Mouse (Mus musculus) regulatory T cell (primary cell): ENCODE measurements around the gene Atp8a2.
"Not testable (repeated sequence)": the region's sequence is repeated elsewhere in the genome, so short reads cannot be mapped to it uniquely, and the experiment has no call there.

ENCODE experiments used
- in situ Hi-C: fragments of 300-600 bp; cut with MboI, MseI; formaldehyde crosslinking; loops from one replicate; pipeline ENCODE4 v1.15.1; 2025; ENCODE audit warnings: high pct_unique_total_duplicates

Gene Atp8a2

DNA sequence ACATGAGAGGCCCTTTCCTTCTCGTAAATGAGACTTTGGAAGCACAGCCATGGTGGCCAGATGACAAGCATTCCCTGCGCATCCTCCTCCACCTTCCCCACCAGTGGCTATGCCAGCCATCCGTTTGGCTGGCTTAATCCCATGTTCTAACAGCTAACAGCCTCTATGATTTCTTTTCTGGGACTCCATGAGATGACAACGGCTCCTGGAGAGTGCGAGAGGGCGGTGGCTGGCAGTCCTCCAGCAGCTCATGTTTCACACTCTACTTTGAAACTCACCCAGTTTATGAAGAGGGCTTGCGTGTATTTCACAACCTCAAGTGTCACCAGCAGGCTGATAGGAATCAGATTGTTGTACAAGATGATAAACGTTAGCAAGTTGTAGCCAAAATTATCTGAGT is 170.3 kb downstream of the Atp8a2 start:
- in situ Hi-C loops = loop anchor here (10.0 kb wide), 1 partner anchor 392 kb away; no protein-coding TSS in a partner anchor

DNA sequence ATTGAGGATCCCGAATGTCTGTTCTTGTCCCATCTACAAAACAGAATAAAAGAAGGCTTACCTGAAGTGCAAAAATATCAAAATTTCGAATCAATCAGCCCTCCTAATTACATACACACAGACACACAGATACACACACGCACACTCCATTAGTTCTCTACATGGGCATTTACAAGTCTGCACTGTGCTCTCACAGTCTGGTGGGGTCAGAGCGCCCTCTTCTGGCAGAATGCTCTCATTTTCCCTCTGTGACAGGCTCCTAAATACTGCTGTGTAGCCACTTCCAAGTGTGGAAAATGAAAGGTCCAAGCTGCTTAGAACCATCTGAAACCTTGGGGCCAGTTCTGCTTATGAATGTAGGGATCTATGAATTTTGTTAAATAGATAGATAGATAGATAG is 181.1 kb downstream of the Atp8a2 start:
- in situ Hi-C loops = loop anchor here (5.0 kb wide), 1 partner anchor 409 kb away; no protein-coding TSS in a partner anchor

DNA sequence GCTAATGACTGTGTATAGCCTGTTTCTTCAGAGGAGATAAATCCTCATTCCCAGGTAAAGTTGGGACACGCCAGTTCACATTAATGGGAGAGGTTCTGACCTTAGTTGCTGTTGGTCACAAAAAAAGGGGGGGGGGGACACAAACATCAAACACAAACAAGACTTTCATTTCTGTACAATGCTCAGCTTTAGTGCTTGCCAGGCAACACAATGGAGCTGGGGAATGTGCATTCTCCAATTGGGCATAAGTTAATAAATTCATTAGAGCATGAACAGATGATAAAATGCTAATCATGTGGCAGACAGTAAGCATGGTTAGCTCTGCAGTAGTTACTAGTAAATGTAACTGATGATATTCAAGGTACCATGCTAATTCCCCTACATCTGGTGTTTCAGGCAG is 195.2 kb downstream of the Atp8a2 start:
- in situ Hi-C loops = no loop called here

DNA sequence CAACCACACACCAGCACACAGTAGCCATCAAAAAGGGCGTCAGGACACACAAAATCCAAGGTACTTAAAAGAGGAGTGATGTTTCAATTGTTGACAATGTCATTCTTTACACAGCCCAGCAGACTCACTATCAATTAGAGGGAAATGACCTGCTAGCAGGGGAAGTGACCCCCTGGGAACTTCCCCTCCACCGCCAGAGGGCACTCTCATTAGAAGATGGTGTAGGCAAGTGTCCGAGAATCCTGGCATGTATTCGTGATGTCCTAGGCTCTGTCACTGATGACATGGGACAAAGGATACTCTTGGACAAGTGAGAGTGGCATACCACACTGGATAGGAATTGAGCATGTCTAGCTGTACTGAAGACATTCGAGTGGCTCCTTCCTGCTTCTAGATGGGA is 208.1 kb downstream of the Atp8a2 start:
- in situ Hi-C loops = no loop called here

DNA sequence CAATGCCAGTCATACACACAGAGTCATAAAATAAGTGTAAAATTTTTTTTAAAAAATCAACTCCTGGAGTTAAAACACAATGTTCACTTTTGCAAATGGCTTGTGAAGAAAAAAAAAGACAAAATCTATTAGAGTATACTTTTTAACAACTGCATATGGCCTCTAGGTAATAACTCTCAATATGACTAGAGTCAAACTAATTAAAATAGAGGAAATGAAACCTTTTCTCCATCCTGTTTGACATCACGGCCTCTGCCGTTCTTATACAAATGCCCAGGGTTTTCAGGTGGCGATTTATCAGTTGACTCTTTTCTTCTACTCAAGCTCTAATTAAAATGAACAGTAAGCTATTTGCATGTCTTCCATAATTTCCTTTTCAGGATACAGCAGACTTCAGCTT is 209.0 kb downstream of the Atp8a2 start:
- in situ Hi-C loops = no loop called here

DNA sequence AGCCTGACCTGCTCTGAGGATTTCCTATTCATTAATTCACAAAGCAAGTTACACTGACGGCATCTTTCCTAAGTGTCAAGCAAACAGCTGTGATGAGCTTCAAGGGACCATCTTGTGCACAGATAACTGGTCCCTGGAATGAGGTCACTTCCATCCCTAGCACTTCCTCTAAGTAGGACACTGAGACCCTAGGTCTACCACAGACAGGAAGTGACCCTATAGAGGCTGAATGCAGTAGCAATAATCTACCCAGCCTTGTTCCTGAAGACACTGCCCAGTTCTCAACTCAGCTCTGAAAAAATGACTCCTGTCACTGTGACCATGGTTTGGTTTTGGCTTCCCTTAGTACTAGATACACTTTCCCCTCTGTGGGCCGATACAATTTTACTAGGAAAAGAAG is 219.0 kb downstream of the Atp8a2 start:
- in situ Hi-C loops = no loop called here

GRCm38 (mm10) chr14:59971221-59971730 is 225.7 kb downstream of the Atp8a2 start:
- in situ Hi-C loops = no loop called here

DNA sequence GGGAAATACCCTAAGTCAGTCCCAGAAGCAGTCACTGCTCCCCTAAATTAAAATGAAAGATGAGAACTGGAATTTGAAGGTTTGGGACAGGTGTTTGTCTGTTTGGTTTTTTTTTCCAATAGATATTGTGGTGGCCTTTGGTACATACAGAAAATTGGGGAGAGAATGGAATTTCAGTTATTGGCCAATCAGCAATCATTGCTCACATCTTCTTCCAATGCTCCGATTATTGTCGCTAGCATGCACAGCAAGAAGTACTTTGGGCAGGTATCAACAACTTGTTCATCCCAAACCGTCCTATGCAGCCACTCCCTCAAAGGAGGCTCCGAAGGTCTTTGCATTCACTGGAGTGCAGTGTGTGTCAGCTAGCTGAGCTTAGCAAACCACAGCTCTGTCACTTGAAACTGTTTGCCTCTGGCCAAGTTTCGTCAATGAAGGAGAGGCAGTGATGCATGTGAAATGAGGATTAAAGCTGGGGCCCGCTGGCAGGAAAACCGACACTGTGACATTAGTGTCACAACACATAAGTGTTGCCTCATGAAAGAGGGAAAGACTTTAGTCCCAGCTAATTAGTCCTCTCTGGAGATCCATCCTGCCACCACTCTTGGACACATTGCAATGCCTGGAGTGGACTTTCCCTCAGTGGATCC is 227.4 kb downstream of the Atp8a2 start:
- in situ Hi-C loops = loop anchor here (10.0 kb wide), 1 partner anchor 1015 kb away; no protein-coding TSS in a partner anchor

DNA sequence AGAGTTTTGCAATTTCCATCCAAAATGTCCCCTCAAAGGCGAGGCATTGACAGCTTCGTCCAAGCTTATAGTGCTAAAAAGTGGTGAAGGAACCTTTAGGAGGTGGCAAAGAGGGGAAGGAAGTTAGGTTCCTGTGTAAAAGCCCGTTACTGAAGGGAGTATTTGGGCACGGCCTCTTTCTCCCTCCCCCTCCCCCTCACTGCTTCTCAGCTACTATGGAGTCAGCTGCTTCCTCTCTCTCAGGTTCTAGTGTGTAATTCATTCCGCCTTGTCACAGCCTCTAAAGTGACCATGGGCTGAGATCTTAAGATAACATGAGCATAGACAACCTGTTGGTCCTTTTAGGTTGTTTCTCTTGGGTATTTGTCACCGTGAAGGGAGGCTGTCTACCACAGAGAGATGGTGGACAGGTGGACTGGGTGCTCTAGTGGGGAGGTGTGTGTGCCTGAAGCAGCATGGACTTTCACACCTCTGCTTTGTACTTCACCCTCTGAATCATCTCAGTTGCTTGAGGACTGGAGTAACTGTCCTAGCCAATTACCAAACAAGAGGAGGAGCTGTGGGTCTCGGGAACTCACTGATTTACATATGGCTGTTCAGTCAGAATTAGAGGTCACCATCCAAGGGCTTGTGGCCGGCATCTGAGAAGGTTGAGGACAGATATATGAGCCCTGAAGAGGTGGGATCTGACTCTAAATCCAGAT is 229.0 kb downstream of the Atp8a2 start:
- in situ Hi-C loops = loop anchor here (10.0 kb wide), 1 partner anchor 1017 kb away; no protein-coding TSS in a partner anchor

DNA sequence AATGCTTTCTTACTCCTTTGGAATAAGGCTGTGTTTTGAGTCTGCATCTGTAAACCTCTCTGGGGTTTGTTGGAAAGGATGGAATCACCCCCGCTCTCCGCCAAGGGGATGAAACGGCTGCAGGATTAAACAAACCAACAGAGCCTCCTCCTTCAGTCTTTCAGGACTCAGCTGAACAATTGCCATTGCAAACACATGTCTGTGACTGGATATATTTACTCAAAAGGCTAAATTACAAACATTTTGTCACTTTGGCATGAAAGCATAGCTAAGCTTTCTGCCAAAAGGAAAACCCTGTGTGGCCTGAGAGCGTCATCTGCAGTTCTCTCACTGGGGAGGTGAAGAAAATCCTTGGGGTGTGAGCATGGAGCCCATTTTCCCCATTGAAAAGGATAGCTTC is 230.0 kb downstream of the Atp8a2 start:
- in situ Hi-C loops = loop anchor here (10.0 kb wide), 1 partner anchor 1018 kb away; no protein-coding TSS in a partner anchor

DNA sequence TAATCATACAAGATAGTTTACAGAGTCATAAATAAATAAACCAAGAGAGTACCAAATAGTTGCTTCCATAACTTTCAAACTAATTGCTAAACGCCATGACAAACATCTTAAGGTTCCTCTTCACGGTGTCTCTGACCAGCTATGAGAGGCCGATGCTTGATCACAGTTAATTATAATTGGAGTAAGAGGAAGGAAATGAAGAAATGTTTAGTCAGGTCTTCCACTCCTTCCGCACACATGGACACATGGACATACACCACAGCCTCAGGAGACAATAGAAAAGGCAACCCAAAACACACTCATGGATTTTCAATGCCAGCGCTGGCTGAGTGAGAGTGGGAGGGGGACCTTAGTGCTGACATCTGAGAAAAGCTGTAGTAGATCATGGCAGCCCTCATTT is 232.4 kb downstream of the Atp8a2 start:
- in situ Hi-C loops = loop anchor here (10.0 kb wide), 1 partner anchor 1020 kb away; no protein-coding TSS in a partner anchor

DNA sequence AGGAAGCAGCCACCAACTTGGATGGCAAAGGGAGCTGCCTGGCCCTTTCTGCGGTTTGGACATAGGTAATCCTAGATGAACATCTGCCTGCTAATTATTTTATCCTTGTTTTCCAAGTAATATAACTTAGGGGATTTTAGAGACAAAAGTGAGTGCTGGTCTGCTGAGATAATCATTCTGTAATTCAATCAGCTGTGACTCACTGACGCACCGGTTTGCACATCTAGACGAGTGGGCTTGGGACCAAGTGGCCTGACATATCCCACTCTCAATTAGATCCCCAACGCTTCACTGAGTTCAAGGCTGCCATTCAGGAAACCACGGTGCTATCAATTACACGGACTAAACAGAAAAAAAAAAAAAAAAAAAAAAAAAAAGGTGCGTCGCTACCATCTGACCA is 236.0 kb downstream of the Atp8a2 start:
- in situ Hi-C loops = loop anchor here (10.0 kb wide), 1 partner anchor 1024 kb away; no protein-coding TSS in a partner anchor

DNA sequence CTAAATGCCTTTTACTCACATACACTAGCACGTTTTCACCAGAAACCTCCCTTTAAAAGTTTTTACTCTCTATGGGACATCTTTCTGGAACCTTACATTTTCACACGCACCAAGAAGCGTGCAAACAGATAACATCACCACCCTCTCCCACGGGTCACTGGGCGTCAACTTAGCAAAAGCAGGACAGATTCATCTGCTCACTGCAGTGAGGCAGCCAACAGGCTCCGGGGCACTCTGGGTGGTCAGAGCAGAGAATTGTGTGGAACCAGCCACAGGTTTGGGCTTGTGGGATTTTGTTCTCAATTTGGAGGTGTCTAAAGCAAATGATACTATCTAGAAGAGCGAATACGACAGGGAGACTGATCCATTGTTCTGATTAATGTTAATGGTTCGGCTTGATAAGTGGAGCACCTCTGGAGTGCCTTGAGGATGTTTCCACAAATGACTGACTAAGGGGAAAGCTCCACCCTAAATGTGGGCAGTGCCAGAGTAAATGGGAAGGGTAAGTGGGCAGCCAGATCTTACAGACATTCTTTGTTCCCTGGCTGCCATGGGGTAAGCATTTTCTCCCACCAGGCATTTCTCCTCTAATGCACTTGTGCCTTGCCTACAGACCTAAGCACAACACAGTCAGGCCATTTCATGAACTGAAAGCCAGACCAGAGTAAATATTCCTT is 236.6 kb downstream of the Atp8a2 start:
- in situ Hi-C loops = loop anchor here (10.0 kb wide), 1 partner anchor 1024 kb away; no protein-coding TSS in a partner anchor

DNA sequence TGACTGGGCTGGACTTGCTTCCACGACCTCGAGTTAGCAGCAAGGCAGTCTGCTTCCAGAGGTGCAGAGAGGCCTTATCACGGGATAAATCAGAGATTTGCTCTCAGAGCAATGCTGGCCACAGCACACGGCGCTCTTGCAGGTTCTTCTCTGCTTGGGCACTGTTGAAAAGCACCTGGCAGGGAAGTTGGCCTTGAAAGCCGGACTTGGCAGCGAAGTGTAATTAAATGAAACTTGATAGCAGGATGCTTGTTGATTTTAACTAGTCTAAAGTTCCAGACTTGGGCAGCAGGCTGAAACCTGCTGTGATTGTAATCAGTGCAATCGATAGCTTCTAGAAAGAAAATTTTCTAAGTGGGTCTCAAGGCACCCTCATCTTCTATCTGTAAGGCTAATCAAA is 237.3 kb downstream of the Atp8a2 start:
- in situ Hi-C loops = loop anchor here (10.0 kb wide), 1 partner anchor 1025 kb away; no protein-coding TSS in a partner anchor

- in situ Hi-C loops = no loop called here
Observed at GRCm38 (mm10) chr14:59949983-59950382, 247.0 kb downstream of the Atp8a2 start.

DNA sequence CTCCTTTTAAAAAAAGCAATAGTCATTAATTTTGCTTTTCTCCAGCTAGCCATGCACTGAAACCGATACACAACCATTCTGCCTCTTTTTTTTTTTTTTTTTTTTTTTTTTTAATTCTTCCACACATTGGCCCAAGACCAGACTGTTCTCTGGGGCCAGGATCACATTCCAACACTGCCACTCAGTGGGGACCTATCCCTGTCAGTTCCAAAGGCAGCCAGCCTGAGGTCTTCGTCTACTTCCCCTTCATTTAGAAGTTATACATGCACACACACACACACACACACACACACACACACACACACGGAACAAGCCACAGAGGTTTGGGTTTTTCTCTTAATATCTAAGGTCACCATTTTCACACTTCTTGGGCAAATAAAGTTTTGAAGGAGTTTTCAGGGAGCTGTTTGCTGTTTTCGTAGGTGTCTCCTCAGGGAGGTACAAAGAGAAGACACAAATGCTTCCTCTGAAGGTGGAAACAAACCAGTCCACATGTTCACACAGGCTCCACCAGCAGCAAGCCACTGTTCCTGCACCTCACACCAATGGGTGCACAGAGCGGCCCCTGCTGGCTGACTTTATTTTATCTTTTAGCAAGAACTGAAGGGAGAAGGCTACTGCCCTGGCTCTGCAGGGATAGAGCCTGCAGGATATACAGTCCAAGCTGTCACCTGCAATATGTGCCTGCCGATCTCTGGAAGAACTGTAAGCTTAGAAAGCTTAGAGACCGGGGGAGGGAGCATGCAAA is 253.9 kb downstream of the Atp8a2 start:
- in situ Hi-C loops = no loop called here

DNA sequence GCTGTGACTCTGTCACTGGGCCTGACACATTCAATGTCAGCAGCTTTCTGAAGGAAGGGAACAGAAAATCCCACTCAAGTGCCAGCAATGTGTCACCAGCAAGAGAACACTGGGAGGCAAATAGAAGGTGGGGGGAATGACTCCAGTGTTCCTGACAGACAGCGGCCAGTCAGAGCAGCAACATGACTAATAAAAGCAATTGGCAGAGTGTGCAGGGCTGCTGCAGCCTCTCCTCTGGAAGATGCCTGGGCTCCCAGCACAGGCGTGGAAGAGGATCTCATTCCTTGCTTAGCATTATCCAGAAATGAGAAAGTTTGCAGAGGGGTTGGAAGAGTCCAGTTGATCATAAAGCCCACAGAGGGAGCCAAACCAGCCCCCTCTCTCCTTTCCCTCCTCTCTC is 254.8 kb downstream of the Atp8a2 start:
- in situ Hi-C loops = no loop called here

DNA sequence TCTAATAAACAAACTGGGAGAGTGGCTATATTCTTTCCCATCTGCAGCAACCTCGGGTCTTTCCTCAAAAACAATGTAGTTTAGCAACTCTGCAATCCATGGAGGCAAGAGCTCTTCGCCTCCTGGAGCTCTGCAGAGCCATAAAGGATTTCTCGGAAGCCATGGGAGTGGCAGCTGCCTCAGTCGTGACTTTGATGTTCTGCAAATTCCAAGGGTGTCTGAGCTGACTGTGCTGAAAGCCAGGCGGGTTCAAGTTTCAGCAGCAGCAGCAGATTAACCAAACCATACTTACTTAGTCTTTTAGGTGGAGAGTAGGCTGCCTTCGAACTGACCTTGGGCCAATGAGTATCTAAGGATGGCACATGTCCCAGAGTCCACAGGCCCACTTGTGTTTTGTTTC is 264.6 kb downstream of the Atp8a2 start:
- in situ Hi-C loops = no loop called here

DNA sequence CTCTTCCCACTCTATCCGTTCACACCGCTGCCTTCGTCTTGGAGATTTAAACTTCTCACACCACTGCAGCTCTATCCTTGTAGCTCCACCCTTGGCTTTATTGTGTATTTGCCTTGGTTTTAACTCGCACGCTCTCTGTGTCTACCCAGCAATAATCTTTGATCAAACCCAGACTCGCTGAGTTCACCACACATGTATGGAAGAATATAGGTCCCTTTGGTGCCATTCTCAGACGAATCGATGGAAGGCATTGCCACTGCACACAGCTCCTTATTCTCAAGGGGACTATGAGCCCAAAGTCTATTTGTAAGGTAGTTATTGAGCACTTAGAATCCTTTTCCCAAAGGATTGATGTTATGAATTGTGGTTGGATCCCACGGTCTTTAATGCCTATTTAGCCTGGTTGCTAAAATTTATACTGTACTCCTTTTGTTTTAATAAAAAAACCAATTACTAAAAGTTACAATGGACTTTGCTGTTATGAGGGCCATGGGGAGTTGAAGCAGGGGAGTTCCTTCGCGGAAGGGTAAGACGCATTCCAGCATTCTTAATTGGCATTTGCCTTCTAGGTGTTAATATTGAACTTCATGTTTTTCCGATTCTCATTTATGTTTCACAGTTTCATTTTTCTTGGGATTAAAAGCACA is 265.4 kb downstream of the Atp8a2 start:
- in situ Hi-C loops = no loop called here

GRCm38 (mm10) chr14:59929190-59929589 is 267.8 kb downstream of the Atp8a2 start:
- in situ Hi-C loops = not testable (repeated sequence)

DNA sequence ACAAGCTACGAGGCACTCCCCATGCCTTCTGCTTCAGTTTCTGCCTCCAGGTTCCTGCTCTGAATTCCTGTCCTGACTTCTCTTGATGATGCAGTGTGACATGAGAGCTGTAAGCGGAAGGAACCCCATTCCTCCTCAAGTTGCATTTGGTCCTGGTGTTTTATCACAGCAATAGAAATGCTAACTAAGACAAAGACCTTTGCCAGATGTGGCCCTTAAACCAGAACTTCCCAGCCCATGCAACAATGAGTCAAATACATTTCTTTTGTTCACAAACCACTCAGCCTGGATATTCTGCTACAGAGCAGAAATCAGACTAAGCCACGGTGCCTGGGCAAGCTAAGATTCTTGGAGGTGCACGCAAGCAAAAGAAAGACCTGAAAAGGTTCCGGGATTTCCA is 268.2 kb downstream of the Atp8a2 start:
- in situ Hi-C loops = no loop called here
